Mouse (Mus musculus) embryonic fibroblast, embryonic 13.5 days (primary cell): ENCODE measurements at regions not wholly inside any gene's neighbourhood (a gene's known extent, or its start where the extent isn't known, plus 50 kb on each side); places are given as distances from the start of the nearest gene placed in this dataset.

Experiments used
- CTCF ChIP-seq: IDR thresholded peaks from 2 replicates; pipeline ENCODE4 v1.5.1; 2011; ENCODE audit warnings: mild to moderate bottlenecking, control low read depth, low read length, moderate library complexity, borderline replicate concordance; ENCODE audit not compliant: insufficient read depth
- POLR2A ChIP-seq: IDR thresholded peaks from 2 replicates; pipeline ENCODE4 v1.6.1; 2011; ENCODE audit warnings: low read depth, mild to moderate bottlenecking, control low read depth, low read length, moderate library complexity

DNA sequence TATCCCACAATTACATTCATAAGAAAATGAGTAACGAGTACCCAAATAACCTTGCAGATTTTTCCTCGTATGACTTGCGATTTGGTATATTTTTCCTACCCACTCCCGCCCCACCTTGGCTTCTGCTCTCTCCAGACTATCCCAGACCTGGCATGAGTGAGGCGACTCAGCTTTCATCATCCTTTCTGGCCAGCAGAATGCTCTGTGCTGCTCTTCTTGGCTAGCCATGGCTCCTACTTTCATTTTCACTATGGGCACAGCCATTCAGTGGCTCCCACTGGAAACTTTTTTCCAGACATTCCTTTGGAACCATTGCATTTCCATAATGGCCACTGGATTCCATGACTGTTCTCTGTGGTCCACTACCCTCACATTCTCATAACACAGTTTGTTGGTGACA is 449.1 kb upstream of the Gm11114 start:
- TF ChIP-seq CTCF (no peak), POLR2A (no peak)
